Mouse (Mus musculus): Measurements from ENCODE around the gene Fhad1. TPM values are rescaled to one million over a fixed set of nuclear protein-coding genes. Genes with fewer than 3 reads are reported as not detected.
A peak's percentile ranks its signal among the peaks of the same experiment; 100 is the strongest.

The Fhad1 gene
- polyA plus RNA-seq, 2 experiments: 0.11 to 0.23 TPM

DNA sequence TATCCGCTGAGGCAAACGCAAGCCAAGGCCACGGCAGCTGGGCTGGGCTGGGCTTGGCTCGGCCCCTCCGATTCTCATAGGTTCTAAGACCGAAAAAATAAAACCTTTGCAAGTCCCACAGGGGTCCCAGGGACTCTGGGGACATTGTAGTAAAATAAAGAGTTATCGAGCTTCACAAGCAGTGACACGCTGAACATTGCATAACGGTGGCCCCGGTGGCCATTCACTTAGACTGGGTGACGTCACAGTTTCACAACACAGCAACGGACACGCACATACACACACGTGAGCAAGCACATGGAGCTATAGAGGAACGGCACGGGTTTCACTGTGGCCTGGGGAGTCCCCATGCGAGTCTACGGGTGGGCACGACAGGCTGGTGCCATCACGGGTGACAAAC, 156.4 kb downstream of the Fhad1 start:
- no peak overlapping the region for H3K4me3 ChIP-seq (ENCODE audit: insufficient read depth in 1 of 2, low read depth in 2 of 2, low read length in 2 of 2)
- peaks cover 10% of the 10 kb centered on the region for H3K36me3 ChIP-seq (replicated peaks; ENCODE audit: control insufficient read depth, insufficient read depth, low read depth)
- 84% methylated on average over 20 of the region's 20 CpGs for WGBS (ENCODE audit: insufficient replicate concordance)
- DNase-seq (ENCODE audit: low read depth in 3 of 3, low spot score in 3 of 3) (no peak), ATAC-seq (ENCODE audit: insufficient read depth) (no peak)
- TF ChIP-seq EP300 (IDR thresholded peaks at IDR 0.05; ENCODE audit: low read depth): no peak
- no peak for TF ChIP-seq CTCF (IDR thresholded peaks at IDR 0.05; ENCODE audit: low read depth)
- H3K9me3 ChIP-seq (ENCODE audit: control insufficient read depth, low read length): no peaks in the 10 kb centered on the region
- no peak overlapping the region for H3K27ac ChIP-seq
- H3K9ac ChIP-seq (replicated peaks): no peak overlapping the region
- H3K27me3 ChIP-seq (ENCODE audit: control insufficient read depth, insufficient read depth, low read length): no peaks in the 10 kb centered on the region
- no peaks in the 10 kb centered on the region for H3K4me1 ChIP-seq (replicated peaks; ENCODE audit: control insufficient read depth in 2 of 2, insufficient read depth in 2 of 2, low read length in 1 of 2)
- H3K4me2 ChIP-seq (ENCODE audit: low read depth): no peak overlapping the region

DNA sequence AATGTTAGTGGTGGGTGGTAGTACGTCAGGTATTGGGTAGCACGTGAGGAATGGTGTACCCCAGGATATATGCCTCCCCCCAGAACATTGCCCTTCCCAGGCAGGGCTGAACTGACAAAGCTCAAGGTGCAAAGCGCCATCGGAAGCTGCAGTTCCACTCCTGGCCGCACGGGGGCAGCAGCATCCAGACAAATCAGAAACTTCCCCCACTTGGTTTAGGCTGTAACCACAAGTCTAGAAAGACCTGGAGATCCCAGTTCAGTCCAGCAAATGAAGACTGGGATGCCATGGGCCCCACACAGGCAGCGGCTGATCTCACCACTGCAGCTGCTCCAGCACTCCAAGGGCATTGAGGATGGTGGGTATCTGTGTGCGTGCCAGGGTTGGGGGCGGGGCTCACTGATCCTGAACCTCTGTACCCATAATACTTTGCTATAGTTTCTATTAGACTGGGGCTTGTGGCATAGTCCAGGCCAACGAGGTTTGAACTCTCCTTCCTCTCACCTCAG, 157.4 kb downstream of the Fhad1 start:
- Histone ChIP-seq H3K36me3 (replicated peaks; ENCODE audit: control insufficient read depth, insufficient read depth, low read depth) (peaks cover 10% of the 10 kb centered on the region), H3K4me1 (replicated peaks; ENCODE audit: control insufficient read depth in 2 of 2, insufficient read depth in 2 of 2, low read length in 1 of 2) (no peaks in the 10 kb centered on the region), H3K4me3 (ENCODE audit: insufficient read depth in 1 of 2, low read depth in 2 of 2, low read length in 2 of 2) (no peak overlapping the region), H3K9me3 (ENCODE audit: control insufficient read depth, low read length) (no peaks in the 10 kb centered on the region), H3K9ac (replicated peaks) (no peak overlapping the region), H3K27ac (no peak overlapping the region), H3K27me3 (ENCODE audit: control insufficient read depth, insufficient read depth, low read length) (no peaks in the 10 kb centered on the region), H3K4me2 (ENCODE audit: low read depth) (no peak overlapping the region)
- DNase-seq (ENCODE audit: low read depth in 3 of 3, low spot score in 3 of 3): peak in 2 of 3 experiments; percentile 33 to 35
- WGBS (ENCODE audit: insufficient replicate concordance): 17% methylated on average over 10 of the region's 10 CpGs
- peak; percentile 31 for ATAC-seq (ENCODE audit: insufficient read depth)
- no peak for TF ChIP-seq EP300 (IDR thresholded peaks at IDR 0.05; ENCODE audit: low read depth)
- TF ChIP-seq CTCF (IDR thresholded peaks at IDR 0.05; ENCODE audit: low read depth): peak; percentile 99

DNA sequence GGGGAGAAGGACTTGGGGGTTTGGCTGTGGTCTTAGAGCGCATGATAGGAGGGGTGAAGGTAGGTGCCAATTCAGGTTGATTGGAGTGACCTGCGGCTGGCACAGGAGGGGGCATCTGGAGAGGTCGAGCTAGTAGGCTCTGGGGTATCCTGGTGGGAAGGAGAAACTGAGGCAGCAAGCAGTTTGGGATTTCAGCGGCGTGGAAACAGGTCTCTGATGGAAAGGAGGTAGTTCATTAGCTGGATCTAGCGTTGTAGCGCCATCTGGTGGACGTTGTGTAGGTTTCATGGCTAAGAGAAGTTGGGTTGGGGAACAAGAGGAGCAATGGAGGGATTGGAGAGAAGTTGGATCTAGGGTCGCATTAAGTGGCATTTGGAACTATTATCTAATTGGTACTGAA, 161.4 kb downstream of the Fhad1 start:
- TF ChIP-seq CTCF (IDR thresholded peaks at IDR 0.05; ENCODE audit: low read depth) (peak; percentile 90), EP300 (IDR thresholded peaks at IDR 0.05; ENCODE audit: low read depth) (no peak)
- Histone ChIP-seq H3K4me2 (ENCODE audit: low read depth) (no peak overlapping the region), H3K4me3 (ENCODE audit: insufficient read depth in 1 of 2, low read depth in 2 of 2, low read length in 2 of 2) (no peak overlapping the region), H3K9ac (replicated peaks) (no peak overlapping the region), H3K4me1 (replicated peaks; ENCODE audit: control insufficient read depth in 2 of 2, insufficient read depth in 2 of 2, low read length in 1 of 2) (no peaks in the 10 kb centered on the region), H3K36me3 (replicated peaks; ENCODE audit: control insufficient read depth, insufficient read depth, low read depth) (no peaks in the 10 kb centered on the region), H3K27ac (no peak overlapping the region), H3K9me3 (ENCODE audit: control insufficient read depth, low read length) (no peaks in the 10 kb centered on the region), H3K27me3 (ENCODE audit: control insufficient read depth, insufficient read depth, low read length) (no peaks in the 10 kb centered on the region)
- no peak for DNase-seq (ENCODE audit: low read depth in 3 of 3, low spot score in 3 of 3)
- 49% methylated on average over 9 of the region's 9 CpGs for WGBS (ENCODE audit: insufficient replicate concordance)
- no peak for ATAC-seq (ENCODE audit: insufficient read depth)

DNA sequence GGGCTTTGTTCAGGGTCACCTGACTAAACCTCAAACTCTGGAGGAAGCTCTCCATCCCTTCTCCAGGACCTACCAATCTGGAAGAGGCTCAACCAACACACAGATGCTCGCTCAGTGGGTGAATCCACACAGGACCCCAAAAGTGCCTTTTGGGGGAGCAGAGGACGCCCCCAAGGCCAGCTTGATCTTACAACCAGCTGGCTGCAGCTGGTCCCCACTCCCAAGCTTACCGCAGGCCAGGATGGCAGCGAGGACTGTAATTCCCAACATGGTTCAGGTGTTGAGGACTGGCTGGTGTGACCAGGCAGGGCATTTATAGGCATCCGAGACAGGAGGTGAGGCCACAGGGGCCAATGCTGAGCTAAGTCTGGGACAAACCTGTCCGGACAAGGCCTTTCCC, 168.9 kb downstream of the Fhad1 start, which contains the start of gene Ctrc:
Gene Ctrc, minus strand, starts transcription at position 361 of the 400 bp plus-strand sequence.
- WGBS (ENCODE audit: insufficient replicate concordance): 62% methylated on average over 6 of the region's 6 CpGs
- no peaks in the 10 kb centered on the region for H3K9me3 ChIP-seq (ENCODE audit: control insufficient read depth, low read length)
- TF ChIP-seq CTCF (IDR thresholded peaks at IDR 0.05; ENCODE audit: low read depth) (no peak), EP300 (IDR thresholded peaks at IDR 0.05; ENCODE audit: low read depth) (no peak)

More for the DNA sequence above, 168.9 kb downstream of the Fhad1 start, which contains the start of gene Ctrc:
- Histone ChIP-seq H3K27me3 (ENCODE audit: control insufficient read depth, insufficient read depth, low read length) (no peaks in the 10 kb centered on the region), H3K4me2 (ENCODE audit: low read depth) (no peak within 1 kb of the TSS), H3K36me3 (replicated peaks; ENCODE audit: control insufficient read depth, insufficient read depth, low read depth) (no peaks in the 10 kb centered on the region), H3K27ac (no peak within 1 kb of the TSS), H3K4me3 (ENCODE audit: insufficient read depth in 1 of 2, low read depth in 2 of 2, low read length in 2 of 2) (no peak within 1 kb of the TSS), H3K9ac (replicated peaks) (no peak within 1 kb of the TSS), H3K4me1 (replicated peaks; ENCODE audit: control insufficient read depth in 2 of 2, insufficient read depth in 2 of 2, low read length in 1 of 2) (no peaks in the 10 kb centered on the region)
- DNase-seq (ENCODE audit: low read depth in 3 of 3, low spot score in 3 of 3) (no peak), ATAC-seq (ENCODE audit: insufficient read depth) (no peak)

Other genes with a start within 250 kb of the Fhad1 start
- 2.4 and 2.8 TPM in 2 replicates for gene Dnajc16, start 224.2 kb downstream of the Fhad1 start, polyA plus RNA-seq (2012; rRNA removed)
- gene Dnajc16, start 224.2 kb downstream of the Fhad1 start, polyA plus RNA-seq (2014; fragmentation: Nextera tagmentation; extraction: Ambion mirVana): 1.4 and 1.7 TPM in 2 replicates
- gene Casp9, start 221.5 kb downstream of the Fhad1 start, polyA plus RNA-seq (2012; rRNA removed): 7.5 and 7.6 TPM in 2 replicates
- gene Casp9, start 221.5 kb downstream of the Fhad1 start, polyA plus RNA-seq (2014; fragmentation: Nextera tagmentation; extraction: Ambion mirVana): 5.8 and 6.5 TPM in 2 replicates
- not detected in 2 replicates for gene Cela2a, start 188.9 kb downstream of the Fhad1 start, polyA plus RNA-seq (2012; rRNA removed)
- gene Cela2a, start 188.9 kb downstream of the Fhad1 start, polyA plus RNA-seq (2014; fragmentation: Nextera tagmentation; extraction: Ambion mirVana): not detected in 2 replicates
- gene Ctrc, start 168.7 kb downstream of the Fhad1 start, polyA plus RNA-seq (2012; rRNA removed): not detected in 2 replicates
- not detected in 2 replicates for gene Ctrc, start 168.7 kb downstream of the Fhad1 start, polyA plus RNA-seq (2014; fragmentation: Nextera tagmentation; extraction: Ambion mirVana)
- gene Efhd2, start 140.2 kb downstream of the Fhad1 start, polyA plus RNA-seq (2012; rRNA removed): 25.9 and 26.5 TPM in 2 replicates
- 23.4 and 26.2 TPM in 2 replicates for gene Efhd2, start 140.2 kb downstream of the Fhad1 start, polyA plus RNA-seq (2014; fragmentation: Nextera tagmentation; extraction: Ambion mirVana)
- 7.7 and 7.9 TPM in 2 replicates for gene Tmem51, start 69.2 kb upstream of the Fhad1 start, polyA plus RNA-seq (2012; rRNA removed)
- 11.4 and 11.8 TPM in 2 replicates for gene Tmem51, start 69.2 kb upstream of the Fhad1 start, polyA plus RNA-seq (2014; fragmentation: Nextera tagmentation; extraction: Ambion mirVana)
- 0.94 and 1.5 TPM in 2 replicates for gene Kazn, start 224.3 kb upstream of the Fhad1 start, polyA plus RNA-seq (2012; rRNA removed)
- 0.41 and 0.53 TPM in 2 replicates for gene Kazn, start 224.3 kb upstream of the Fhad1 start, polyA plus RNA-seq (2014; fragmentation: Nextera tagmentation; extraction: Ambion mirVana)

Data from liver, embryonic 14.5 days (tissue).